Mouse (Mus musculus) spleen, adult 2 months (tissue): ENCODE data around the gene Ubac2.

Experiments used
- CTCF ChIP-seq: fragments of 200-500 bp; IDR thresholded peaks from 2 replicates; pipeline ENCODE4 v1.5.1; 2011; ENCODE audit warnings: mild to moderate bottlenecking, inconsistent platforms; ENCODE audit not compliant: insufficient read depth, insufficient read length, insufficient replicate concordance; ENCODE audit errors: extremely low read depth
- POLR2A ChIP-seq: fragments of 200-500 bp; IDR thresholded peaks from 2 replicates; pipeline ENCODE4 v1.6.1; 2011; ENCODE audit warnings: low read depth, low read length, inconsistent platforms

GRCm38 (mm10) chr14:121924876-121925275 is 46.5 kb downstream of the Ubac2 start:
- TF ChIP-seq POLR2A (no peak), CTCF (no peak)
